Mouse (Mus musculus) hindbrain, embryonic 11.5 days (tissue): ENCODE data around the gene Macrod2. TPM values are rescaled to one million over a fixed set of nuclear protein-coding genes. Genes with fewer than 3 reads are reported as not detected.

Experiments
- ATAC-seq: fragments of 200-750 bp; cut with Nextera tagmentation; 2 replicates; pipeline ENCODE4 v1.8.0; 2017; ENCODE audit warnings: mild to moderate bottlenecking, moderate TSS enrichment, moderate library complexity; ENCODE audit not compliant: low FRiP score
- DNase-seq: peaks from one replicate; pipeline ENCODE4 v3.0.0-alpha.2; 2015; ENCODE audit warnings: low spot score
- H3K27ac ChIP-seq: fragments of 300-500 bp; sonication (generic); 2 replicates; pipeline ENCODE4 v1.5.1; 2014; ENCODE audit warnings: mild to moderate bottlenecking, low read depth, low read length
- H3K27me3 ChIP-seq: fragments of 300-500 bp; sonication (generic); 2 replicates; pipeline ENCODE4 v1.6.1; 2014; ENCODE audit warnings: mild to moderate bottlenecking, low read length, moderate library complexity, mixed read lengths; ENCODE audit not compliant: control insufficient read depth, insufficient read depth
- H3K36me3 ChIP-seq: fragments of 300-500 bp; sonication (generic); 2 replicates; pipeline ENCODE4 v1.6.1; 2014; ENCODE audit warnings: mild to moderate bottlenecking, low read length, moderate library complexity, mixed read lengths; ENCODE audit not compliant: control insufficient read depth, insufficient read depth
- H3K4me1 ChIP-seq: fragments of 300-500 bp; sonication (generic); replicated peaks from 2 replicates; pipeline ENCODE4 v1.6.1; 2014; ENCODE audit warnings: low read length, mixed read lengths; ENCODE audit not compliant: control insufficient read depth, insufficient read depth
- H3K4me2 ChIP-seq: fragments of 300-500 bp; sonication (generic); replicated peaks from 2 replicates; pipeline ENCODE4 v1.6.1; 2014; ENCODE audit warnings: mild to moderate bottlenecking, low read depth, low read length
- H3K4me3 ChIP-seq: fragments of 300-500 bp; sonication (generic); 2 replicates; pipeline ENCODE4 v1.5.1; 2014; ENCODE audit warnings: low read depth, low read length
- H3K9ac ChIP-seq: fragments of 300-500 bp; sonication (generic); 2 replicates; pipeline ENCODE4 v1.6.1; 2014; ENCODE audit warnings: low read depth, low read length
- H3K9me3 ChIP-seq: fragments of 300-500 bp; sonication (generic); 2 replicates; pipeline ENCODE4 v1.6.1; 2016; ENCODE audit warnings: low read length; ENCODE audit not compliant: control insufficient read depth
- WGBS: fragments of 180-500 bp; shearing (Covaris S2); extraction: QIAGEN DNeasy Blood & Tissue Kit; methylation state at CpG from one replicate; pipeline ENCODE4 v1.1.7; 2014; 5-methylcytosine and 5-hydroxymethylcytosine counted together
- polyA plus RNA-seq: library from polyadenylated mRNA; unstranded; fragments of >200 nt; fragmentation: Nextera tagmentation; extraction: Ambion mirVana; gene quantifications from 2 replicates; pipeline ENCODE4 v1.2.1, GENCODE M21; 2014

Macrod2 gene
- polyA plus RNA-seq, 1 experiment from 2014 or later = 42.5 TPM

GRCm38 (mm10) chr2:141834156-141834782 is 1439.2 kb downstream of the Macrod2 start:
- Histone ChIP-seq H3K36me3 (no peaks in the 10 kb centered on the region), H3K9ac (no peak overlapping the region), H3K4me3 (no peak overlapping the region), H3K4me1 (no peaks in the 10 kb centered on the region), H3K27me3 (no peaks in the 10 kb centered on the region), H3K4me2 (no peak overlapping the region), H3K9me3 (no peaks in the 10 kb centered on the region), H3K27ac (no peak overlapping the region)
- ATAC-seq (no peak), DNase-seq (no peak)
- WGBS = 86% methylated on average over 4 of the region's 4 CpGs

DNA sequence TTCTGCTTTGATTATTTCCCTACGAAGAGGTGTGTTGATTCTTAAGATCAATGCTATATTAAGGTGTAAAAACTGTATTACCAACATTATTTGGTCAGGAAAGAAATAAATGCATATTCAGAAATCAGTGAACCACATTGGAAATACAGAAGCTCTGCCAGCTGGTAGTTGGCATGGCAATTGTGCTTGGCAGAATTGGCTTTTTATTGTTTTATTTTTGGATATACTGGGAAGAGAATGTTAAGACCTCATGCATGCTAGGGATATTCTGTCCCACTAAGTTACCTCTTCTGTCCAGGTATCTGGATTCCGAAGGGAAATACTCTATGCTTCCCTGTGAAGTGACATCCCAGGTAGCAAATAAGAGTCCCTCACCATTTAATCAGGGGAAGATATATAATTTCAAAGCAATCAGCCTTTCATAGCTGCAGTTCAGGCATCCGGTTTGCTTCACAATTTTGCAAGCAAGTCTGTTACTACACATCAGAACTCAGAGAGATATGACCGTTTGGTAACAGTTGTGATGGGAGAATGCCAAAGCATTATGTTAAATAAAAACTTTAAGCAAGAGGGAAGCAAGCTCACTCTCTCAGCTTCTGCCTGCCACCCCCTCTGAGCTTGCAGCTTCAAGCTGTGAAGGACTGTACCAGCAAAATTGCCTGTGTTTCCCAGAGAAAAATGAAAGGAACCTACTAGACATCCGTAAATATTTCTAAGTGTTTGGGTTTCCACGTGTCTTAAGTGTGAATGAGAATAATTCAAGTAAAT is 1449.5 kb downstream of the Macrod2 start:
- DNase-seq (no peak), ATAC-seq (no peak)
- Histone ChIP-seq H3K4me1 (no peaks in the 10 kb centered on the region), H3K4me2 (no peak overlapping the region), H3K27me3 (no peaks in the 10 kb centered on the region), H3K4me3 (no peak overlapping the region), H3K9ac (no peak overlapping the region), H3K36me3 (no peaks in the 10 kb centered on the region), H3K9me3 (no peaks in the 10 kb centered on the region), H3K27ac (no peak overlapping the region)
- 85% methylated on average over 6 of the region's 6 CpGs for WGBS

GRCm38 (mm10) chr2:141859220-141859619 is 1464.1 kb downstream of the Macrod2 start:
- H3K4me3 ChIP-seq = no peak overlapping the region
- H3K27me3 ChIP-seq = no peaks in the 10 kb centered on the region
- WGBS = 48% methylated on average over 2 of the region's 2 CpGs
- H3K27ac ChIP-seq = no peak overlapping the region
- no peaks in the 10 kb centered on the region for H3K36me3 ChIP-seq
- H3K4me2 ChIP-seq = no peak overlapping the region
- no peak overlapping the region for H3K9ac ChIP-seq
- no peaks in the 10 kb centered on the region for H3K4me1 ChIP-seq
- ATAC-seq (no peak), DNase-seq (peak; percentile 19)
- no peaks in the 10 kb centered on the region for H3K9me3 ChIP-seq

DNA sequence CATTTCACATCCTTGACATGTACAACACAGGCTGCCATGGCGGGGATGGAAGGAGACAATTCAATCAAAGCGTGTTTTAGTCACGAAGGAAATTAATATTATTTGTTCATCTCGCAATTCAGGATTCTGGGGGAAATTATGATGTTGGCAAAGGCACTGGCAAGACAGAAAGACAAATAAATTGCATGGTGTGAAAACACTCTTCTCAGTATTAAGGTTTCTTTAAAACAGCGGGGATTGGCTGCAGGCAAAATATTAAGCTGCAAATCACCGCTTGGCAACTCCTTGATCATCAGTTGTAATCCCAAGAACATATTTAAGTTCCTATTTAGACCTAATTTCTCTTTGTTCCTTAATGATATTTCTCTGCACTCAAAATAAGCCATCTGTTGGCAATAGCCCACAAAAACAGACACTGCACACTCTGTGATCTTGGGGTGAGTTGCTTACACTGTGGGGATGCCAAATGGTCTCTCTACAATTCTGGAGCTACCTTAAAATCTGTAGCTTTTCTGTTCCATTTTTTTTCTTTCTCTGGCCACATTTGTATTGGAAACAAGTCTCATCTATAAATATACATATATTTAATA is 1466.7 kb downstream of the Macrod2 start:
- DNase-seq = no peak
- Histone ChIP-seq H3K4me2 (no peak overlapping the region), H3K9ac (no peak overlapping the region), H3K36me3 (no peaks in the 10 kb centered on the region), H3K9me3 (no peaks in the 10 kb centered on the region), H3K27me3 (no peaks in the 10 kb centered on the region), H3K4me3 (no peak overlapping the region), H3K4me1 (no peaks in the 10 kb centered on the region), H3K27ac (no peak overlapping the region)
- no peak for ATAC-seq
- WGBS = 88% methylated on average over 6 of the region's 6 CpGs

GRCm38 (mm10) chr2:141862531-141863265 is 1467.6 kb downstream of the Macrod2 start:
- no peaks in the 10 kb centered on the region for H3K4me1 ChIP-seq
- no peaks in the 10 kb centered on the region for H3K36me3 ChIP-seq
- H3K4me3 ChIP-seq = no peak overlapping the region
- H3K27ac ChIP-seq = no peak overlapping the region
- no peaks in the 10 kb centered on the region for H3K27me3 ChIP-seq
- no peak overlapping the region for H3K9ac ChIP-seq
- 49% methylated on average over 9 of the region's 9 CpGs for WGBS
- no peaks in the 10 kb centered on the region for H3K9me3 ChIP-seq
- ATAC-seq (no peak), DNase-seq (no peak)
- H3K4me2 ChIP-seq = no peak overlapping the region

GRCm38 (mm10) chr2:141863628-141864165 is 1468.6 kb downstream of the Macrod2 start:
- Histone ChIP-seq H3K27me3 (no peaks in the 10 kb centered on the region), H3K9me3 (no peaks in the 10 kb centered on the region), H3K4me3 (no peak overlapping the region), H3K4me1 (no peaks in the 10 kb centered on the region), H3K9ac (no peak overlapping the region), H3K4me2 (no peak overlapping the region), H3K27ac (no peak overlapping the region), H3K36me3 (no peaks in the 10 kb centered on the region)
- no peak for DNase-seq
- 54% methylated on average over 2 of the region's 2 CpGs for WGBS
- no peak for ATAC-seq

DNA sequence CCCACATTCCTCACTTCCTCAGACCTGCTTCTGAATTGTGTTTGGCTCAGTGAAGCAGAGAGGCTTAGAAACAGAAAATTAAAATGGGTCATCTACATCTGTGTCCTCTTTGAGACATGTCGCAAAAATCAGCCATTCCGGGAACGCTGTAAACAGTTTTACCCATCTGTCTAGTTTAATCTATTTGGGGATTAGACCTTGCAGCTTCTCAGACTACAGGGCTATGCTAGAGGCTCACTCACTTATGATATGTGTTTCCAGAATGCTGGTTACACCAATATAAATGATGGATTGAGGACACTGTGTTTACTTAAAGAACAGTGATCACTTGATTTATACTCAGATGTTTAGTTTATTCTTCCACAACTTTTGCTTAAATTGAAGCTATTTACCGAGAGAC is 1475.8 kb downstream of the Macrod2 start:
- Histone ChIP-seq H3K36me3 (no peaks in the 10 kb centered on the region), H3K9ac (no peak overlapping the region), H3K9me3 (no peaks in the 10 kb centered on the region), H3K27me3 (no peaks in the 10 kb centered on the region), H3K4me3 (no peak overlapping the region), H3K27ac (no peak overlapping the region), H3K4me1 (no peaks in the 10 kb centered on the region), H3K4me2 (no peak overlapping the region)
- 91% methylated on average over 4 of the region's 4 CpGs for WGBS
- no peak for ATAC-seq
- no peak for DNase-seq

GRCm38 (mm10) chr2:141876155-141876851 is 1481.2 kb downstream of the Macrod2 start:
- Histone ChIP-seq H3K27ac (no peak overlapping the region), H3K4me1 (no peaks in the 10 kb centered on the region), H3K27me3 (no peaks in the 10 kb centered on the region), H3K9me3 (no peaks in the 10 kb centered on the region), H3K4me3 (no peak overlapping the region), H3K36me3 (no peaks in the 10 kb centered on the region), H3K4me2 (no peak overlapping the region), H3K9ac (no peak overlapping the region)
- DNase-seq = no peak
- no peak for ATAC-seq
- WGBS = 68% methylated on average over 10 of the region's 10 CpGs
